Comparison of ENCODE assay signal across 8 mouse cellular contexts in genomic region chr8:77516845-77517244, GRCm38 (mm10). TPM values are rescaled to one million over a fixed set of nuclear protein-coding genes. Genes with fewer than 3 reads are reported as not detected.
DNase-seq lines count a peak whose midpoint lies in the region; ATAC-seq and TF ChIP-seq lines count a peak whose summit lies in the region.

No protein-coding gene starts in this region.

- no peaks in the 10 kb centered on the region for H3K27me3 ChIP-seq in MEL (ENCODE audit: control insufficient read depth in 1 of 2, insufficient read depth in 2 of 2, low read length in 2 of 2)
- H3K27me3 ChIP-seq in forebrain, embryonic 11.5 days (ENCODE audit: control insufficient read depth, insufficient read depth, low read length), result peaks cover 10% of the 10 kb centered on the region; the same call in 1 of the 2 replicates
- H3K27me3 ChIP-seq in midbrain, embryonic 12.5 days, result peaks cover 45% of the 10 kb centered on the region

- no peak for TF ChIP-seq CTCF in MEL (IDR thresholded peaks at IDR 0.05 in 2 of 3, conservative IDR thresholded peaks at IDR 0.05 in 1 of 3; ENCODE audit: control insufficient read depth in 1 of 3, insufficient read depth in 1 of 3, low read depth in 2 of 3, low read length in 3 of 3, poor library complexity in 1 of 3, severe bottlenecking in 1 of 3)

- peak overlapping the region; percentile 88 to 96 for H3K4me3 ChIP-seq in MEL (ENCODE audit: control insufficient read depth in 1 of 2, insufficient read depth in 1 of 2, low read depth in 2 of 2, low read length in 2 of 2)
- peak overlapping the region; percentile 62 for H3K4me3 ChIP-seq in forebrain, embryonic 11.5 days (ENCODE audit: low read depth, low read length)
- peak overlapping the region; percentile 67 for H3K4me3 ChIP-seq in midbrain, embryonic 12.5 days

- peak overlapping the region; percentile 91 for H3K9ac ChIP-seq in MEL (ENCODE audit: control insufficient read depth, low read depth, low read length, poor library complexity, severe bottlenecking)
- H3K9ac ChIP-seq in forebrain, embryonic 11.5 days (ENCODE audit: low read length), result peak overlapping the region; percentile 72
- H3K9ac ChIP-seq in midbrain, embryonic 12.5 days (replicated peaks), result peak overlapping the region; percentile 70

- H3K79me2 ChIP-seq in MEL (ENCODE audit: control insufficient read depth, insufficient read depth, low read length, poor library complexity), result peaks cover 53% of the 10 kb centered on the region

- ATAC-seq in frontal cortex, adult (ENCODE audit: low TSS enrichment), result 0 out of 2 replicates have a peak, but pooled peaks have one; percentile 7
- ATAC-seq in forebrain, embryonic 11.5 days (replicated peaks; ENCODE audit: low FRiP score), result no peak
- ATAC-seq in midbrain, embryonic 12.5 days (ENCODE audit: low FRiP score, low read depth), result no peak

- WGBS in forebrain, embryonic 11.5 days, result 8% methylated on average over 10 of the region's 10 CpGs
- 9% methylated on average over 10 of the region's 10 CpGs for WGBS in midbrain, embryonic 12.5 days

- H3K4me1 ChIP-seq in MEL (ENCODE audit: control insufficient read depth in 1 of 2, insufficient read depth in 2 of 2, low read length in 2 of 2), result peaks cover 0 to 16% of the 10 kb centered on the region in 2 experiments; a peak in 2 of 4 replicates
- H3K4me1 ChIP-seq in forebrain, embryonic 11.5 days (replicated peaks; ENCODE audit: control insufficient read depth, insufficient read depth, low read length), result peaks cover 5% of the 10 kb centered on the region; the same call in 1 of the 2 replicates
- peaks cover 12% of the 10 kb centered on the region for H3K4me1 ChIP-seq in midbrain, embryonic 12.5 days

- no peak for TF ChIP-seq EP300 in MEL (IDR thresholded peaks at IDR 0.05; ENCODE audit: low read depth in 1 of 2, low read length in 2 of 2)

- TF ChIP-seq RAD21 in MEL (IDR thresholded peaks at IDR 0.05; ENCODE audit: low read depth, low read length), result no peak

- H3K36me3 ChIP-seq in MEL (ENCODE audit: control insufficient read depth in 1 of 2, insufficient read depth in 2 of 2, low read length in 2 of 2), result peaks cover 0 to 13% of the 10 kb centered on the region in 2 experiments; a peak in 2 of 4 replicates
- no peaks in the 10 kb centered on the region for H3K36me3 ChIP-seq in forebrain, embryonic 11.5 days (ENCODE audit: control insufficient read depth, insufficient read depth, low read length)
- no peaks in the 10 kb centered on the region for H3K36me3 ChIP-seq in midbrain, embryonic 12.5 days

- peak overlapping the region; percentile 87 for H3K4me2 ChIP-seq in forebrain, embryonic 11.5 days (ENCODE audit: low read depth, low read length, severe bottlenecking)
- peak overlapping the region; percentile 90 for H3K4me2 ChIP-seq in midbrain, embryonic 12.5 days (replicated peaks)

- H3K27ac ChIP-seq in MEL (ENCODE audit: control insufficient read depth, low read depth, low read length), result no peak overlapping the region
- no peak overlapping the region for H3K27ac ChIP-seq in forebrain, embryonic 11.5 days (ENCODE audit: low read depth, low read length)
- no peak overlapping the region for H3K27ac ChIP-seq in midbrain, embryonic 12.5 days (replicated peaks)

- no peak for DNase-seq in frontal cortex, adult 2 months (ENCODE audit: extremely low spot score in 1 of 2, low spot score in 1 of 2)
- peak; percentile 68 for DNase-seq in MEL (ENCODE audit: low read depth, low spot score)
- no peak for DNase-seq in forebrain, embryonic 11.5 days (ENCODE audit: low spot score)
- DNase-seq in kidney, adult 8-10 months, result peak; percentile 80 to 81
- no peak for DNase-seq in frontal cortex, postnatal 10 days (ENCODE audit: low spot score in 2 of 2)
- DNase-seq in layer of hippocampus, adult 9-10 months (ENCODE audit: low spot score), result no peak

- no peaks in the 10 kb centered on the region for H3K9me3 ChIP-seq in MEL (replicated peaks; ENCODE audit: insufficient read depth, low read length)
- no peaks in the 10 kb centered on the region for H3K9me3 ChIP-seq in forebrain, embryonic 11.5 days (ENCODE audit: control insufficient read depth, low read length)
- no peaks in the 10 kb centered on the region for H3K9me3 ChIP-seq in midbrain, embryonic 12.5 days

- no peak for TF ChIP-seq POLR2A in MEL (IDR thresholded peaks at IDR 0.05; ENCODE audit: control insufficient read depth in 1 of 2, insufficient read depth in 1 of 2, low read depth in 1 of 2, low read length in 2 of 2, poor library complexity in 1 of 2)

TF ChIP-seq in MEL, 35 proteins besides CTCF, POLR2A, EP300 and RAD21:
- no peak for TF ChIP-seq CHD1 (IDR thresholded peaks at IDR 0.05; ENCODE audit: low read depth, low read length)
- TF ChIP-seq MAZ (IDR thresholded peaks at IDR 0.05; ENCODE audit: low read depth, low read length), result no peak
- no peak for TF ChIP-seq POLR2AphosphoS2 (IDR thresholded peaks at IDR 0.05; ENCODE audit: low read length)
- no peak for TF ChIP-seq ZMIZ1 (IDR thresholded peaks at IDR 0.05; ENCODE audit: low read depth, low read length)
- no peak for TF ChIP-seq GATA1 (IDR thresholded peaks at IDR 0.05; ENCODE audit: low read depth, low read length)
- TF ChIP-seq POLR2AphosphoS5 (IDR thresholded peaks at IDR 0.05; ENCODE audit: borderline replicate concordance, low read depth, low read length), result no peak
- no peak for TF ChIP-seq NRF1 (IDR thresholded peaks at IDR 0.05; ENCODE audit: insufficient read depth, low read depth, low read length, poor library complexity, severe bottlenecking)
- no peak for TF ChIP-seq BHLHE40 (IDR thresholded peaks at IDR 0.05; ENCODE audit: borderline replicate concordance, low read depth, low read length)
- TF ChIP-seq TAL1 (IDR thresholded peaks at IDR 0.05; ENCODE audit: low read length), result no peak
- TF ChIP-seq UBTF (IDR thresholded peaks at IDR 0.05; ENCODE audit: borderline replicate concordance, insufficient read depth, low read depth, low read length), result no peak
- TF ChIP-seq MYB (IDR thresholded peaks at IDR 0.05; ENCODE audit: low read depth, low read length), result no peak
- no peak for TF ChIP-seq TBP (IDR thresholded peaks at IDR 0.05; ENCODE audit: low read depth, low read length)
- TF ChIP-seq JUND (IDR thresholded peaks at IDR 0.05; ENCODE audit: low read depth, low read length), result no peak
- TF ChIP-seq RCOR1 (IDR thresholded peaks at IDR 0.05; ENCODE audit: low read depth, low read length), result no peak
- TF ChIP-seq SIN3A (IDR thresholded peaks at IDR 0.05; ENCODE audit: low read length), result no peak

RNA-seq across cellular contexts. Expression of gene Arhgap10, which starts 0.9 kb away (rescaled TPM):
- polyA plus RNA-seq in frontal cortex, adult 2 months (2012; rRNA removed), result 17.4 and 19.2 TPM in 2 replicates
- total RNA-seq in MEL (2012; rRNA removed), result 11.8 and 13.1 TPM in 2 replicates
- polyA plus RNA-seq in MEL (2012; ENCODE audit: insufficient read depth in 1 of 2, insufficient read length in 2 of 2, low read depth in 1 of 2, low replicate concordance in 2 of 2, missing spikeins in 1 of 2), result 10 to 100 TPM in 1 of 2 experiments, not detected in 1; 22.8 TPM
- 12.2 and 15.4 TPM in 2 replicates for polyA plus RNA-seq in forebrain, embryonic 11.5 days (2014; fragmentation: Nextera tagmentation; extraction: Ambion mirVana)
- 10.2 and 11.2 TPM in 2 replicates for polyA plus RNA-seq in midbrain, embryonic 12.5 days (2016; fragmentation: Nextera tagmentation; extraction: Ambion mirVana)

RNA-seq across cellular contexts. Expression of gene Prmt9, which starts 32.4 kb away (rescaled TPM):
- polyA plus RNA-seq in frontal cortex, adult 2 months (2012; rRNA removed), result 19.3 and 19.9 TPM in 2 replicates
- total RNA-seq in MEL (2012; rRNA removed), result 17.4 and 18.6 TPM in 2 replicates
- polyA plus RNA-seq in MEL (2012; ENCODE audit: insufficient read depth in 1 of 2, insufficient read length in 2 of 2, low read depth in 1 of 2, low replicate concordance in 2 of 2, missing spikeins in 1 of 2), result 10 to 100 TPM; 16.0 to 54.2 TPM
- 18.5 and 20.1 TPM in 2 replicates for polyA plus RNA-seq in forebrain, embryonic 11.5 days (2014; fragmentation: Nextera tagmentation; extraction: Ambion mirVana)
- 22.9 and 24.2 TPM in 2 replicates for polyA plus RNA-seq in midbrain, embryonic 12.5 days (2016; fragmentation: Nextera tagmentation; extraction: Ambion mirVana)

Comparison
In these comparisons a context has a peak if more than half of its experiments do, and no peak if none do; other contexts are left out.
1. DNase-seq: peak in MEL (single experiment) and kidney, adult 8-10 months (2 of 2); none in frontal cortex, adult 2 months (0 of 2), forebrain, embryonic 11.5 days (single experiment), frontal cortex, postnatal 10 days (0 of 2) and layer of hippocampus, adult 9-10 months (single experiment).
2. Peak in every context shown above with its lines, with median percentiles within 50 percentile points of each other: H3K4me3 ChIP-seq and H3K9ac ChIP-seq.